Mouse (Mus musculus) gastrocnemius, postnatal 36 days (tissue): Measurements from ENCODE around the gene Syne1. TPM values are rescaled to one million over a fixed set of nuclear protein-coding genes. Genes with fewer than 3 reads are reported as not detected.
A peak's percentile ranks its signal among the peaks of the same experiment; 100 is the strongest.

ENCODE experiments used
- DNase-seq, 2 experiments: peaks; one replicate each; pipeline ENCODE4 v3.0.0; 2022
- intact Hi-C: fragments of 180-260 bp; cut with DNase I; formaldehyde crosslinking; loops from one replicate; pipeline ENCODE4 v1.15.1; 2025
- long read RNA-seq, 2 experiments: library from polyadenylated mRNA; stranded (forward); transcript quantifications; one replicate each; pipeline ENCODE4 v2.0.0; 2021
- total RNA-seq, 2 experiments: library from RNA; stranded (reverse); gene quantifications; 2 replicates each; pipeline ENCODE4 v1.2.3; 2021

The Syne1 gene
- 10 to 100 TPM; 38.9 to 47.7 TPM for total RNA-seq
- long read RNA-seq, experiment 1, partial matches to known transcripts = 0 of 8 reads
- long read RNA-seq, experiment 1, other reads (novel, unspliced or antisense) = 8 of 8 reads
- long read RNA-seq, experiment 2, partial matches to known transcripts = 0 of 1 reads
- long read RNA-seq, experiment 2, other reads (novel, unspliced or antisense) = 1 of 1 reads

GRCm38 (mm10) chr10:5551382-5551781 is at the start of gene Syne1:
Syne1 (minus strand) TSS chr10:5551482.
- DNase-seq = no peak
- intact Hi-C loops = no loop called here

DNA sequence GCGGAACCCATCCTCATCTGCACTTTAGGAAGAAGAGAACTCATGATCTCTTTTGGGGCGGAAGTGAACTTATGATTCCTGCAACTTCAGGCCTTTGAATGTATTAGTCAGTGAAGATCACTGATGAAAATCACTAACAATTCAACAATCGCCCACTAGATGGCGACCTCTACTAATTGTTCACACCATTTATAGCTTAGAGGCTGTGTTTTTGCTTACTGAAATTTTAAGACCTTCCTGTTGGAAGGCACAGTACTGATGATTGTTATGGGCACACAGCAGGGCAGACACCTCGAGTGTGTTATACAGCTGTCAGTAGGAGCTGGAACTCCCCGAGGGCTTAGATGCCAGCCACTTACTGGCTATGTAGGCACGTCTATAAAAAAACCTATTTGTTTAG is 48.8 kb upstream of the Syne1 start:
- peak in 1 of 2 experiments; percentile 18 for DNase-seq
- intact Hi-C loops = loop anchor here (10.0 kb wide), 1 partner anchor 245 kb away; no protein-coding TSS in a partner anchor

GRCm38 (mm10) chr10:5596559-5596958 is 45.3 kb upstream of the Syne1 start:
- intact Hi-C loops = loop anchor here (5.0 kb wide), 2 partner anchors 36 to 191 kb away; no protein-coding TSS in a partner anchor
- no peak for DNase-seq

GRCm38 (mm10) chr10:5594457-5594856 is 43.2 kb upstream of the Syne1 start:
- intact Hi-C loops = no loop called here
- no peak for DNase-seq

DNA sequence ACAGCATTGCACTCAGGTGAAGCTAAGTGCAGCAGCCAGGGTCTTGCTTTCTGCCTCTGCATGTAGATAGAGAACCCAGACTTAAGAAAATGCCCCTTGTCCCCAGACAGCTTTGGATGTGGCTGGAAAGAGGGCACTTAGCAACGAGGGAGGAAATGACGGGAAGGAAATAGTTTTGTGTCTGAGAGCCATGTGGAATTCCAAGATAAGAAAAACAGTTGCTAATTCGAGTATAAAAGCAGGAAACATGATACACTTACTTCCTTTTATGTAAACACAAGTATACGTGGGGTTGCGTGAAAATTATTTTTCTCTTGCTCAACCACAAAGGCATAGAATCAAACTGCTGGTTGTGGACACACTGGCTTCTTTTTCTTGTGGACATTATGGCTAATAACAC is 42.2 kb upstream of the Syne1 start, which contains the start of gene Myct1:
TSS of gene Myct1 (plus strand) at position 312 of the 400 bp plus-strand sequence.
- intact Hi-C loops = no loop called here

DNA sequence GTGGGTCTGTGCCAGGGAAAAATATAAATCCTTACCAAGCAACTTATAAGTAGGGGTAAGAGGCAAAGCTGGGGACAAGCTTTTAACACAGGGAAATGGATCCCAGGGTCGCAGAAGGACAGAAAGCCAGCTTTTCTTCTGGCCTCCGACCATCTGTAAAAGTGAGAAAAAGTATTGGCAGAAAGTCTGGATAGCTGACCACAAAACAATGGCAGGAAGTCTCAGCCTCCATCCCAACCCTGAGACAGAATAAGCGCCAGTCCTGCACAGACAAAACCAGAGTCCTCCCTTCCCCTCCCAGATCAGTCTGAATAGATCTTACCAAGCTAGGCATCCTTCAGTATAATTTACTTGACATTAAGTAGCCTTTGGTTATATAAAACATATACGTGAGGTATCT is 40.7 kb upstream of the Syne1 start:
- intact Hi-C loops = no loop called here
- no peak for DNase-seq

More for the DNA sequence above, 42.2 kb upstream of the Syne1 start, which contains the start of gene Myct1:
- no peak for DNase-seq

DNA sequence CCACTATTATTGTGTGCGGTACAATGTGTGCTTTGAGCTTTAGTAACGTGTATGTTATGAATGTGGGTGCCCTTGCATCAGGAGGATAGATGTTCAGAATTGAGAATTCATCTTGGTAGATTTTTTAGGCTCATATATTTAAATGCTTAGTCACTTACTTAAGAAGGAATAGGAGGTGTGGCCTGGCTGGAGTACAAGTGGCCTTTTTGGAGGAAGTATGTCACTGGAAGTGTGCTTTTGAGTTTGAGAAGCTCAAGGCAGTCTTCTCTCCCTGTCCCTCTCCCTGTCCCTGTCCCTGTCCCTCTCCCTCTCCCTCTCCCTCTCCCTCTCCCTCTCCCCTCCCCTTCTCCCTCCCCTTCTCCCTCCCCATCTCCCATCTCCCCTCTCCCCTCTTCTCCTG is 39.8 kb upstream of the Syne1 start:
- intact Hi-C loops = no loop called here
- no peak for DNase-seq

DNA sequence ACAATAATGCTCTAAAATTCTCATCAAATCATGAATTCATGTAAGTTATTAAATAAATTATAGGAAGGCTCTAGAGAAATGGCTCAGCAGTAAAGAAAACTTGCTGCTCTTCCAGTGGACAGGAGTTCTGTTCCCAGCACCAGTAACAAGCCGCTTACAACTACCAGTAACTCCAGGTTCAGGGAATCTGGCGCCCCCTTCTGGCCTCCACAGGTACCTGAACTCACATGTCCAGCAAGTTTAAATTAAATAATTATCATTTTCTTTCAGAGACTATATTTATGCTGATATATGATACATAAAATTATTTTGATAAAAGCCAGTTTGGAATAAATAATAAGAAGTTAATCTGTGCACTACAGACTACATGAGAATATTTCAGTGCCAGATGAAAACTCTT is 22.0 kb upstream of the Syne1 start:
- DNase-seq = no peak
- intact Hi-C loops = no loop called here

- intact Hi-C loops = no loop called here
- no peak for DNase-seq
These were observed 20.1 kb upstream of the Syne1 start for GRCm38 (mm10) chr10:5571332-5571731.

DNA sequence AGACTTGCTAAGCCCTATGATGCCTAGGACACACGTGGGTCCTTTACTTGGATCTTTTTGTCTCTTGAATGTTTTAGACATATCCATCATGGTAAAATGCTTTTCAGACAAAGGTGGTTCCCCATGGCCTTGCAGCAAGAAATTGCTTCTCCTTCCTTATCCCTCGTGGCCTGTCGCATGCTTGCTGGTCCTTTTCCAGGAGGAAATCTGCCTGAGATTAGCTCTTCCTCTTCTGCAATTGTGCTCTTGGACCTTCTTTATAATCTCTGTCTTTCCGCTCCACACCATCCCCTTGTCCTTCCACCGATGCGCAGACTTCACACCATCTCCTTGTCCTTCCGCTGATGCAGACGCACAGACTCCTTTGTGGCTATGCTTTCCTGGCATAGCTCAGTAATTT is 18.8 kb upstream of the Syne1 start:
- intact Hi-C loops = no loop called here
- no peak for DNase-seq

DNA sequence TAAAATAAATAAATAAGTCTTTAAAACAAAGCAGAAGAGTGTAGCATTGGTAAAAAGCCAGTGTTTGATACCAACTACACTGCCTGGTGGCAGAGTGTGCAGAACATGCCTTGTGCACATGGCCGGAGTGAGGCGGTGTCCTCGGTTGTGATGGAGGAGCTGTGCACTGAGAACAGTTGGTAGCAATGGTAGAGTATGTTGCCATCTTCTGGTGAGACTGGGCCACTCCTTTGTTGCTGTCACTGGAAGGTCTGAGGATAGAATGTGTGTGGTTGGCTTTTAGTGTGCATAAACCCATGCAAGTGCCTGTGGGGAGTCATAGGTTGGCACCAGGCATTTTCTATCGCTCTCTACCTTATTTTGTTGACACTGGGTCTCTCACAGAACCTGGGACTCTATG is 17.7 kb upstream of the Syne1 start:
- intact Hi-C loops = no loop called here
- DNase-seq = no peak

- DNase-seq = no peak
- intact Hi-C loops = no loop called here
These were observed 10.4 kb upstream of the Syne1 start for GRCm38 (mm10) chr10:5561706-5562105.

DNA sequence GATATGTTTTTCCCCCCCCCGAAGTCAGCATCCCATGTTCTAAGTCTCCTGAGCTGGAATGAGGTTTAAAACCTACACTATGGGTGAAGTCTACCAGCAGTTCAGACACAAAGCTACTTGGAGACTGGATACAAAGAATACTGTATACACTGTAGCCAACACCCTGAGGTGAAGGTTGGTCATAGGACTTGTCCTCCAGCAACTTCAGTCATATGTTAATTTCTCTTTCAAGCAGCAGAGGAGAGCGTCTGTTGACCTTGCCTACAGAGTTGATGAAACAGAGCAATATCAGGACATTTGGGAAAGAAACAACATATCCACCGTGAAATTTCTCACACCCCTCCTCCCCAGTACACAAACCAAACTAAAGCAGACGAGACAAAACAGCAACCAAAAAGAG is 9.2 kb upstream of the Syne1 start:
- DNase-seq = no peak
- intact Hi-C loops = no loop called here

DNA sequence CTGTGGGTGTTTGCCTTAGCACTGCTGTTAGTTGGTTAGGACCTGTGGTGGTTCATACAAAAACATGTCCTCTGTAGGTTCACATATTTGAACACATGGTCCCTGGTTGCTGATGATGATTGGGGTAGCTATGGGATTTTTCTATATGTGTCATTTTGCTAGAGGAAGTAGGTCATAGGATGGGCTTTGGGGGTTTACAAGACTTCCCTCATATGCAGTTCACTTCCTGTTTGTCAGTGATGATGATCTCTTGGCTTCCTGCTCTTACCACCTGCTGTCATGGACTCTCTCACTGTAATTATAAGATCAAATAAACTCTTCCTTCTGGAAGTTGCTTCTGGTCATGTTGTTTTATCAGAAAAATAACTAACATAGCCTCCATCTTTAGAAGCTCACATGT is 7.5 kb upstream of the Syne1 start:
- DNase-seq = no peak
- intact Hi-C loops = no loop called here

DNA sequence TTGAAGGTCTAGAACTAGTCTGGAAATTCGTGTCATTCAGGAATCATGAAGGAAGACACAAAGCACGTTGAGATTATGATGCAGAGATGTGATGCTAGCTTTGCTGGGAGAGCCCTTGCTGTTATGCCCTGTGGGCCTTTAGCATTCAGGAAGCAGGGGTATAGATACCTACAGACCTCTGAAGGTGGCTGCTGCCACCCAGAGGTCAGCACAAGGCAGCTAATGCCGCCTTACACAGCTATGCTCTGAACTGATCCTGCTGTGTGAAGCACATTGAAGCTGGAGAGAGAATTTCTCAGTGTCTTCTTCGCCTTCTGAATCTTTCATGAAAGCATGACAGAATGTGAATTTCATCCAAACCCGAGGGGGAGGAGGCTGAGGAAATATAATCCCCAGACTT is 3.7 kb upstream of the Syne1 start:
- intact Hi-C loops = no loop called here
- DNase-seq = no peak

DNA sequence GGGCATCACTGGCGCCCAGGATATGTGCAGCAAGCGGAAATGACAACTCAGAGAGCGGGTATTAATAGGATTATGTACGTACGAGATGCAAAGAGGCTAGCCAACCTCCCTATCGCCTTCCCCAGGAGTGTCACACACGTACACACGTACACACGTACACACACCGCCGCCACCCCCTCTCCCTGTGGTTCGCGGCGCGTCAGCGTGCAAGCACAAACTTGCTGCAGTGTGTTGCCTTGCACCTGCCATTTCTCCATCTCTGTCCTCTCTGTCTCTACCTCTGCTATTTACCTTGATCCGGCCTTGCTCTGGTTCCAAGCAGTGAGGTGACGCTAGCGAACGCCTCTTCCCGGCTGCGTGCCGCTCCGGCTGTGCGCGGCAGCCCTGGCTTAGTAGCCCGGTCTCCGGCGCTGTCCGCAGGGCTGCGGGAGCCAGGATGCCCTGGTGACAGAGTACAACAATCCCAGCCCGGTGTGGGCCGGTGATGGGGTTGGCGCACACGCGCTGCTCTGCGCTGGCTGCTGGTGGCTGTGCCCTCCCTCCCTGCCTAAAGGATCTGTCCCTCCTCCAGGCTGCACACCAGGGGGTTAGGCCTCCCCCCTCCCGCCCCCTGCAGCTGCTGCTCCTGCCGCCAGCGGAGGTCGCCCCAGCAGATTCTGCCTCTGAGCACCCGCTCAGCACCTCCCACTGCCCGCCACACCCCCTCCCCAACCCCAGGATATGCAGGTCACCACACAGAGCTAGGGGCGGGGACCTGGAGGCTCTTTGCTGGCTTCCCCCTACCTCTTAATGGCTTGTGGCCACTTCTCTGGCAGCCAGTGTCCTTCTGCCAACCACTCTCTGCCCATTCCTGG is 887 bp downstream of the Syne1 start:
- intact Hi-C loops = no loop called here
- peak in 1 of 2 experiments; percentile 13 for DNase-seq

GRCm38 (mm10) chr10:5549871-5550167 is 1.5 kb downstream of the Syne1 start:
- DNase-seq = no peak
- intact Hi-C loops = no loop called here

GRCm38 (mm10) chr10:5548651-5549050 is 2.6 kb downstream of the Syne1 start:
- intact Hi-C loops = no loop called here
- DNase-seq = no peak

DNA sequence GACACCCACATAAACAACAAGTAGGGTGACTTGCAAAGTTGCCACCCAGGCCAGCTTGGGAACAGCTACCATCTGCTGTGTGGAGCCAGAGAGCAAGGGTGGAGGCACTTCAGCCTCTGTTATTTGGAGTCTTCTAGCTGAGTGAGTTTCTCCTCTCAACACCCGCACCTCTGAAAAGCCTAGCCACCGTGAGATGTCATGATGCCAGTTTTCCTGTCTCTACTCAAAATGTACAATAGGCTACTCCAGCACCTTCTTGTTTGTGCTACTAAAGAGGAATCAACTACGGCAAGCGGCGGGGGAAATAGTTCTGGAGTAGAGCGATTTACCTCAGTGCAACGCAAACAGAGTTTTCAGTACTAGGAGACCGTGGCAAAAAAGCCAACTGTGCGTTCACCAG is 3.5 kb downstream of the Syne1 start:
- no peak for DNase-seq
- intact Hi-C loops = no loop called here

GRCm38 (mm10) chr10:5546428-5546827 is 4.9 kb downstream of the Syne1 start:
- intact Hi-C loops = no loop called here

DNA sequence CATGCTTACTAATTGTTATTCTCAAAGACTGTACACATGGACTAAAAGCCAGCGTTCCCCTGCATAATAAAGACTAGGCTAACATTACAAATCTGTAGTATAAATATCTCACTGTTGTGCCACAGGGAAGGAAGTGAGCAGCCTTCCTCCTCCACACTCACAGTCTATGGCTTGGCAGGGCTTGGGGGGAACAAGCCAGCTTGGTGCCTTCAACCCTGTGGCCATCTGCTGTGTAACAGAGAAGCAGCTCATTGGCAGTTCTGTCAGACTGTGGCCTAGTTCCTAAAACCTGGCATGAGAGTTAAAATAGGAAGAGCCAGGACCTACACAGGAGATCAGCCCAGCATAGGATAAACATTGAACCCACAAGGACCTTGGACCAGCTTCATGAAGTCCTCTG is 23.0 kb downstream of the Syne1 start:
- DNase-seq = no peak
- intact Hi-C loops = no loop called here

More at GRCm38 (mm10) chr10:5546428-5546827, 4.9 kb downstream of the Syne1 start:
- no peak for DNase-seq

- intact Hi-C loops = no loop called here
- DNase-seq = no peak
These were observed 23.6 kb downstream of the Syne1 start for GRCm38 (mm10) chr10:5527634-5528033.
